Mouse (Mus musculus) ES-Bruce4 (cell line): ENCODE results near the gene Sgcd.

Experiments used
- CTCF ChIP-seq: IDR thresholded peaks from one replicate; pipeline ENCODE4 v1.8.1; 2011; ENCODE audit warnings: low read depth, low read length
- POLR2A ChIP-seq: IDR thresholded peaks from one replicate; pipeline ENCODE4 v1.8.1; 2011; ENCODE audit warnings: low read length; ENCODE audit not compliant: insufficient read depth

DNA sequence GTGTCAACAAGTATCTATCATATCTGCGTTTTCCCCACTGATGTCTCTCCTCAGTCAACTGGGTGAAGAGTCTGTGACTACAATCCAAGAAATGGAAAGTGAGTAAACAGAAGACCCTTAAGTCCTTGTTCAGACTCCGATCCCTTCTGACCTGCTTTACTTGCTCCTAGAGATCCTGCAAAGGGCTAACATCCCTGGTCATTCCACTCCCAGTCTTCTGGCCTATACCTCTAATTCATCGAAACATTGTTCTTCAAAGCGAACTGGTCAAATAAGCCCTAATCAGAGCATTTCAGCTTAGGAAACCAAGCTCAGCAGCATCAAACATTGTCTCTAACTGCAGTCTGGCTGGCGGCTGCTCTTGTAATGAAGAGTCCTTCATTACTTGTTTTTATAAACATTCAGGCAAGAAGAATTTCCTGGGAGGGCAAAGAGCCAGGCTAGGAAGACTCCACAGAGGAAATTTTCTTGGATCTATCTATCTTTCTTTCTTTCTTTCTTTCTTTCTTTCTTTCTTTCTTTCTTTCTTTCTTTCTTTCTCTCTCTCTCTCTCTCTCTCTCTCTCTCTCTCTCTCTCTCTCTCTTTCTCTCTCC, 833.8 kb downstream of the Sgcd start:
- no peak for TF ChIP-seq POLR2A
- TF ChIP-seq CTCF, result no peak
